Mouse (Mus musculus): ENCODE data around the gene Mtfr2. TPM values are rescaled to one million over a fixed set of nuclear protein-coding genes. Genes with fewer than 3 reads are reported as not detected.

Mtfr2 gene
- total RNA-seq, 2 experiments from 2014 or later, result 6.4 to 7.6 TPM

GRCm38 (mm10) chr10:20379071-20379735 is 31.6 kb downstream of the Mtfr2 start:
- DNase-seq, result peak; percentile 35

DNA sequence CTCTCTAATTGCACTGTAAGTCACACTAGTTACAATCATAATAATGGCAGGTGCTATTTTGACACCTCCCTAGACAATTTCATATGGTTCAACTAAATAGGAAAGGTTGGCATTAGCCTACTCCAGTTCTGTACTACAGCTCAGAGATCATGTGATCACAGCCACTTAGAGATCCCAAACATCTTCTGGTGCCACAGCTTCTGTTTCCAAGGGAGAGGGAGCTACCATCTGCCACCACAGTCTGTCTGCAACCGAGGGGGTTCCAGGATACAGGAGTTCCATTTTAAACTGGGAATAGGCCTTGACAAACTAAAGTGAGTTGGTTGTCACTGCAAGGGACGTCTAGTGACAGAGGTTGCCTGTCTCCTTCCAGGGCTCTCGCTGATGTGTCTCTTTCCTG is 33.2 kb downstream of the Mtfr2 start:
- DNase-seq, result no peak

GRCm38 (mm10) chr10:20381352-20381751 is 33.8 kb downstream of the Mtfr2 start:
- no peak for DNase-seq

DNA sequence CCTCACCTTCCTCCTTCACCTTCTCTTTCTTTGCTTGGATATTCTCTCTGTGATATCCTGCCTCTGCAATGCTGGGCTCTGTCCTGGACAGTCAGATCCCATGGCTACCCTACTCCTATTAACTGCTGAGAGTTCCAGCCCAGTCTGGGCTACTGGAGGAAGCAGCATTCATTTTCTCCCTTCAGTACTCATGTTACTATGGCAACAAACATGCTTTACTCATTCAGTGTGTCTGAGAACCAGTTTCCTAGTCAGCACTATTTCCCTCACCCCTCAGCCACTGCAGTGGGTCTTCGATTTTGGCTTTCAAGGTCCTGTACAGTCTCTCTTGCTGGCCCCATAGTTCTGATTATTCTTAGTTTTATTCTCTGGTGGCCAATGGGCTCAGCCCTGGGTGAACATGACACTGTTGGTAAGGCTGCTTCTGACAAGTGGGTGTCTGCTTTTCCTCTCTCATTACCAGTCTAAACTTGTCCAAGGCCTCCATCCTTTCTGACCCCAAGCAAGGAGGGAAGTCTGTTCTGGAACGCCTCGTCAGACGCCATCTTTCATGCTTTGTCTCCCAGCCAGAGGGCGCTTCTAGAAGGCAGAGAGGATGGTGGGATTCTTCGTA is 35.3 kb downstream of the Mtfr2 start:
- no peak for DNase-seq

GRCm38 (mm10) chr10:20390568-20390967 is 43.0 kb downstream of the Mtfr2 start:
- no peak for DNase-seq

DNA sequence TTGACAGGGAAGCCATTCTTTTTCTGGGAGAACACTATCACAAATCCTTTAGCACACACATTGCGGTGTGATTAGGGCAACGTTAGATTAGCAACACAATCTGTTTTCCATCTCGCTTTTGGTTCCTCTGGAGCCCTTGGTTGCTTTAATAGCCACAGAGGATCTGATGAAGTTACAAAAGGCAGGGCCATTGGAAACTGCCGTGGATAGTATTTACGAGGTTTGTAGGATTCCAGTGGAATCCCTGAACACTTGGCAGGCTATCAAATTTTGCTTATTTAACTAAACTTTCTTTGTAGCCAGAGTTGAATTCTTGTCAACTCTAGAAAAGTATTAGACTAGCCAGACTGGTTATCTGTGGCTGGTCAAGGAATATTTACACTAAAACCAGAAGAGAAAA is 47.2 kb downstream of the Mtfr2 start:
- no peak for DNase-seq

DNA sequence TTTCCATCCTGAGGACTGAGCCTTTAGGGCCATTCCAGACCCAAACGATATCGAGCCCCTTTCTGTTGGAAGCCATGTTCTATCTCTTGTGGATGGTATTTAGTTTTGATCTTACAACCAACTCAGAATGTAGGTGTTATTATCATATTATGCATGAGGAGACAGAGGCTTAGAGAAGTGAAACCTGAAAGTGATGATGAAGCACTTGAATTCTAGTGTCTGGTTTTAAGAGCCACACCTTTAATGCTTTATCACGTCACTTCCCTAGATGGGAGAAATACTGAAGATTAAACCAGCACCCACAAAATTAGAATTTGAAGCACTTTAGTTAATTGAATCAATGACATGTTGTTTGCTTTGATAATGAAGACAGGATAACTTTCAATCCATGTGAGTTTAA is 48.2 kb downstream of the Mtfr2 start:
- DNase-seq, result no peak

DNA sequence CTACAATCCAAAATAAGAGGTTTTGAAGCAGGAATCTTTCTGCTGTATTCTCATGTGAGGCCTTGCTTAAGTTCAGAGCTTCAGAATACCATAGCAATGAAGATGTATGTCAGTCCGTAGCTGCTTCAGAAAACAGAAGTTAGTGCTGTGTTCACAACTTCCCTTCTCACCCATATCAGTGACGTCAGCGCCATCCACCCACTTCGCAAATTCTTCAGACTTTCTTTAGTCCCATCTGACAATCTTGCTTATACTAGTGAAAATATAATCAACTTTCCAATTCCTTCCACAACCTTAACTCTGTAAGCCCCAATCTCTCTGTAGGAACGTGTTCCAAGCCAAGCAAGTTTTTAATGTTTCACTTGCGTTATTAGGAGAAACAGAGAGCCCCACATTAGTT is 50.7 kb downstream of the Mtfr2 start:
- no peak for DNase-seq

GRCm38 (mm10) chr10:20398641-20399390 is 51.2 kb downstream of the Mtfr2 start:
- no peak for DNase-seq

- no peak for DNase-seq
Measured at GRCm38 (mm10) chr10:20400406-20400805, 52.8 kb downstream of the Mtfr2 start.

DNA sequence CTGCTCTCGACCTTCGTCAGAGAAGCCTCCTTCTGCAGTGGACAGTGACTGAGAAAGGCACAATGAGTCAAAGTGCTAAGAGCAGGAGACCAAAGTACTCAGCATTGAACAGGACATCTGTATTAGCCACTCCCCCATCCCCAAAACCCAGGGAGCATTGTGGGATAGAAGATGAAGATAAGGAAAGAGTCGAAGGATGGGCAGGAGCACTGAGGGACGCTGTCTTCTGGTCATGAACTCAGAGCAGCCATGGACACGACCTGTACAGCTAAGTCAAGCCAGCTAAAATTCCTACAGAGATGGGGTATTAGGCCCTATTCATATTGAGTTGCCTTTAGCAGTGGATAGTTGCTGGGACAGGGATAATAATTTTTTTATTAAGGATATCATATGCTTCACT is 55.4 kb downstream of the Mtfr2 start:
- no peak for DNase-seq

- DNase-seq, result peak; percentile 73
Measured at GRCm38 (mm10) chr10:20405471-20405870, 57.9 kb downstream of the Mtfr2 start.

- peak; percentile 72 for DNase-seq
Measured at GRCm38 (mm10) chr10:20408336-20408735, 60.8 kb downstream of the Mtfr2 start.

GRCm38 (mm10) chr10:20409181-20409580 is 61.6 kb downstream of the Mtfr2 start:
- peak; percentile 67 for DNase-seq

Other genes with a start within 250 kb of the Mtfr2 start
- 1 to 10 TPM; 9.1 to 9.7 TPM for gene Map7, start 199.3 kb upstream of the Mtfr2 start, total RNA-seq (2021)
- gene Bclaf1, start 35.3 kb upstream of the Mtfr2 start, total RNA-seq (2021), result 100 to 1,000 TPM in 1 of 2 experiments, 10 to 100 TPM in 1; 99.6 to 107 TPM

All from heart, postnatal 4 days (tissue).